Mouse (Mus musculus) left cerebral cortex, adult 11 months (tissue): ENCODE results near the gene Nova1.

Experiments used
- DNase-seq: peaks from one replicate; pipeline ENCODE4 v3.0.0; 2022; ENCODE audit warnings: low spot score

Nova1 gene

GRCm38 (mm10) chr12:46676341-46676740 lies 142.4 kb downstream of the Nova1 start:
- no peak for DNase-seq

DNA sequence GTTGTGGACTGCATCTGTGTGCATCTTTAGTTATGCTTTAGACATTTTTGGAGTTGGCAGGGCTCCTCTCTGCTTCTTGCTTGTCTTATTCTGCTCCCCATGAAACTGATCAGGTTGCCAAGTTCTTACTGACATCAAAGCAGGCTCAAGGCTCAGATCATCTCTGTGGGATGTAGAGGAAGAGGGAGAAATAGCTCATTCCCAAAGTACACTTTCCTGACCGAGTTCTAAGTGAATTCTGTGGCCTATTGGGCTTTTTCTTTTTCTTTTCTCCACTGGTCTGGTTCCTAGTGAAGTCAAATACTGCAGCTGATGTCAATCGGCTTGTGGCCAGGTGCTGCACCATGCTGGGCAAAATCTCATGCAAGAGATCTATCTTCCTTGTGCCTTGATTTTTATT lies 152.0 kb downstream of the Nova1 start:
- DNase-seq, result no peak

DNA sequence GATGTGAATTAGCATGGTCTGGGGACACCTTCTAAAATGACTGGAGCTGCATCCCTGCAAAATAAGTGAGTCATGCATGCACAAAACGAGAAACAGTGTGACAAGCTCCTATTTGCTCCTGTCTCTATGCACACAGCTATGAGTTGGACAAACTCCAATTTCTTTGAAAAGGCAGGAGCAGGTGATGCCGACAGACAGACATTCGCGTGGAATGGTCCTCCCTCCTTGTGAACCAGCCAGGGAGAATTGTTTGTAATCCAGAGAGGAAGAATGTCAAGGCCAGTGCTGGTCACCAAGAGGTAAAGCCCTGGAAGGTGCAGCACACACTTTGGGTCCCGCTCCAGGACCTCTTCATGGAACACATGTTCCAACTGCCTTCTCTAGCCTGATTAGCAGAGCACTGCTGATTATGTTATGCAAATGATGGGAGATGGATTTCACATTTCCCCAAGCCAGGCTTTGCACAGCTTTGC lies 172.6 kb downstream of the Nova1 start:
- DNase-seq, result no peak

DNA sequence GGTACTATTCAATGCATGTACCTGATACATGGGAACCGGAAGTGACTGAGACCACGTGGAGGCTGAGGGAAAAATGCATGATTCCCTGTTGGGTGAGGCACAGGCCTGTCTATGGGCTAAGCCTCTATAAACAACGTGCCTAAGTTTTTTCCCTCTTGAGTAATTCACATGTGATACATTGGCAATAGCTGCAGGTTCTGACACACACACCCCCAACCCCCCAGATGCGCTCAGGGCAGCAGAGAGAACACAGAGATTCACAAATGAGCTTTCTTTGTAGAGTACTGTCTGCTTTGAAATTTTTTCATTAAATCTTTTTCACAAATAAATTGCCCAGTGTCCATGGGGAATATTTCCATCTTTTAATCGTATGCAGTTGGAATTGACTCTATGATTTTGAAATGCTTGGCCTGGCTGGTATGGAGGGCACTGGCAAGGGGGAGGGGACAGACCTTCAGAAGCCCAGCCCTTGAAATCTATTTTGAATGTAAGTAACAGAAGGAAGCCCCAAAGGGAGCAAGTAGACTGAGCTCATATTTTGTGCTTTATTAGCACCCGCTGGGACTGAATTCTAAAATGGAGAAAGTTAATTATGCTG lies 173.3 kb downstream of the Nova1 start:
- DNase-seq, result no peak
